Mouse (Mus musculus): ENCODE results near the gene Sstr4. TPM values are rescaled to one million over a fixed set of nuclear protein-coding genes. Genes with fewer than 3 reads are reported as not detected.

The Sstr4 gene
- total RNA-seq, 2 experiments from 2014 or later: 76.1 to 81.3 TPM

DNA sequence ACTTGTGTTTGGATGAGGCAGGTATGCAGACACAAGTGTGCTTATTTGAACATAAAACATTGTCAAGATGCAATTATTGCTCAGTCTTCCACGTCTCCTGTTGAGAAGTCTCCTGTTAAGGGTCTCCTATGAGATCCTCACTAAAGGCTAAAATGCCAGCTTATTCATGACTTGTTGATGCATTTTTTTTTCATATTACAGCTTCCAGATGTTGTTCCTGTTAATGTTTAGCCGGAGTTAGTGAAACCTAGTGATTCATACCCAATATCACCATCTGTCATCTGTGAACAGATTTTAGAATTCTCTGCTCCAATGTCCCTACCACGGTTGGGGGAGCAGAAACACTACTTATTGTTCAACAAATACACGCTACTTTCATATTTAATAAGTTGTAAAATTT, 35.8 kb downstream of the Sstr4 start:
- no peak for DNase-seq

DNA sequence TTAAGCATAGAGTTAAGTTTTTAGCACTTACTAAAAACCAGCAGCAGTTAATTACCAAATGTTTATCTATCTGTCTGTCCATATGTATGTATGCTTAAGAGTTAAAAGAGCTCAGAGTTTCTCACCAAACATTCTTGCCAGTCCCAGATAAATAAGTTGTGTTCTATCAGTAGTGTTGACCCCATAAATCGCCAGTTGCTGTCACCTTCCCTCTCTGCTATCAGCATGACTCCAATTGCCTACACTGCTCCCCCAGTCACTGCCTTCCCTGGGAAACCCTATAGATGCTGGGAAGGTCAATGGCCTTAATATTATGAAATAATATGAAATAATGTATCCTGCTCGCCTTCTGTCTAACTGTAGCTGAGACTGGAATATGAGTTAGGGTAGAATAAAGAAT, 37.2 kb downstream of the Sstr4 start:
- no peak for DNase-seq

DNA sequence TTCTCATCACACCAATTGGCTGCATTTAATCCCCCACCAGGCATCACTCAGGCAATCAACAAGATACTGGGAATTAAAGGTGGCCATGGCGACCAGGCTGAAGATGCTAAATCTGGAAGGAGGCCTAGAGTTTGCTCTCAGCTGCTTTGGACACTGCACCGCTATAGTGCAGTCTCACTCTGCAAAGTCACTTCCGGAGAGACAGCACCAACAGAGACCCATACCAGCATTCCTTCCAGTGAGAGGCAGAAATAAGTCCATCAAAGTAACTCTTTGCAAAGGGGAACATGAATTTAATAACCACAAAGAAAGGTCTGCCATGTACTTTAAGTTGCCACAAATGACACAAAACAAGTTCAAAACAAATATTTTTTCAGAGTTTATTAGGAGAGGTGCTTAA, 41.1 kb downstream of the Sstr4 start:
- no peak for DNase-seq

DNA sequence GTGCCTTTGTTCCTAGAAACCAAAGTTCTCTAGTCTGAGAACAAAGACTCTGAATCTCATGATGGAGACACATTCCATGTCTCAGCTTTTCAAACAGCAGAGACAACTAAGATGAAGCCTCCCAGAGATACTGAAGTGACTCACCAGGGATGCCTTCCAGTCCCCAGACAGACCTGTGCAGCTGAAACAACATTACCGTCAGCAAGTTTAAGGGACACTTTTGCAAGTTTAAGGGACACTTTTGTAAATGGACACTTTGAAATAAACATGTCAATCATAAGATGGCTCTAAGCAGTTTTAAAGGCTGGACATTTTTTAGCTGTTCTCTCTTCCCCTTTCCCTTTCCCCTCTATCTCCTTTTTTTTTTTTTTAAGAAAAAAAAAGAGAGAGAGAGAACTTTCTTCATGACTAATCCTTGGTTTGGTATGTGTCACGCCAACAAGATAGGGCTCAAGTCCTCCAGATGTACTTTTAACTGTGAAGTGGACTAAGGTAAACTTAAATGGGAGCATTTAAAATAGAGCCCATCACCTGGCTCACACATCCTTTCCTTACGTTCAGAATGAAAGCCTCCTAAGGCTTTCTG, 44.6 kb downstream of the Sstr4 start:
- DNase-seq: no peak

DNA sequence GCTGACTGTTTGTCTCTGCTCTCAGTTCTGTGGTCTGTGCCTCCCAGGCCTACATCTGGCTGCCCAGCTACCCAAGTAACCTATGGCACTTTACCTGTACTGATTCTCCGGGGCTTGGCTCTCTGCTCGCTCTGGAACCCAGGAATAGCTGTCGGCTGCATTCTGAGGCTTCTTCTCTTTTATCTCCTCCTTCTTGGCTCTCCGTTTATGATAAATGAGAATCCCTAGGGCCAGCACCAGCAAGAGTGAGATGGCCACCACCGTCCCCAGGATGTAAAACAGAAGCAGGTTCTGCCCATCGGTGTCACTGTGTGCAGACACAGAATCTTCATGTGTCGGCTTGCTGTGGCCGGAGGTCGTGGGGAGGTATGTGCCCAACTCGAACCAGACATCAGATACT, 46.3 kb downstream of the Sstr4 start:
- no peak for DNase-seq

DNA sequence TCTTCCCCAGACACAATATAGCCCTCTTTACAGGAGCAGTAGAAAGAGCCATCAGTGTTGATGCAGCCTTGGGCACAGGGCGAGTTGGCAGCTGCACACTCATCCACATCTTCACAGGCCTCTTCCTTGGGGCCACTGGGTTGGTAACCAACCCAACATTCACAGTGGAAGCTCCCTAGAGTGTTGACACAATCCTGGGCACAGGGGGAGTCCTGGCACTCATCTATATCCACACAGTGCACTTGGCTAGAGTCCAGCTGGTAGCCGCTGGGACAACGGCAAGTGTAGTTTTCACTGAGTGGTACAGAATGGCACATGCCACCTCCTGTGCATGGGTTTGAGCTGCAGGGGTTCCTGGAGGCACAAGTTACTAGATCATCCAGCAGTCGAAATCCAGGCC, 47.0 kb downstream of the Sstr4 start:
- DNase-seq: no peak

DNA sequence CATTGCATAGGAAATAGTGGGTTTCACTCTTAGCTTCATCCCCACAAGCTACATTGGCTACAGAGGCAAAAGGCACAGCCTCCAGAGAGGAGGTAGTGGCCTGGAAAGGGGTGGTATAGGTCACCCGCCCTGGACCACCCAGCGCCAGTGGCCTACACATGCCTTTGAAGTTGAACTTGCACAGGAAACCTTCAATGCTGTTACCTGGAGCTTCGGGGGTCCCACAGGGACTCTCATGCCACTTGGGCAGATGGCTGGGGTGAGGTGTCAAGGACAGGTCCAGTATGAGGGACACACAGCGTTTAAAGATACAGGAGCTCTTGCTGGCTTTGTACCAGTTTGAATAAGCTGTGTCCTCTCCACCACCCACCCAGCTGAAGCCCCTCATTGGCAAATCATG, 47.6 kb downstream of the Sstr4 start:
- no peak for DNase-seq

DNA sequence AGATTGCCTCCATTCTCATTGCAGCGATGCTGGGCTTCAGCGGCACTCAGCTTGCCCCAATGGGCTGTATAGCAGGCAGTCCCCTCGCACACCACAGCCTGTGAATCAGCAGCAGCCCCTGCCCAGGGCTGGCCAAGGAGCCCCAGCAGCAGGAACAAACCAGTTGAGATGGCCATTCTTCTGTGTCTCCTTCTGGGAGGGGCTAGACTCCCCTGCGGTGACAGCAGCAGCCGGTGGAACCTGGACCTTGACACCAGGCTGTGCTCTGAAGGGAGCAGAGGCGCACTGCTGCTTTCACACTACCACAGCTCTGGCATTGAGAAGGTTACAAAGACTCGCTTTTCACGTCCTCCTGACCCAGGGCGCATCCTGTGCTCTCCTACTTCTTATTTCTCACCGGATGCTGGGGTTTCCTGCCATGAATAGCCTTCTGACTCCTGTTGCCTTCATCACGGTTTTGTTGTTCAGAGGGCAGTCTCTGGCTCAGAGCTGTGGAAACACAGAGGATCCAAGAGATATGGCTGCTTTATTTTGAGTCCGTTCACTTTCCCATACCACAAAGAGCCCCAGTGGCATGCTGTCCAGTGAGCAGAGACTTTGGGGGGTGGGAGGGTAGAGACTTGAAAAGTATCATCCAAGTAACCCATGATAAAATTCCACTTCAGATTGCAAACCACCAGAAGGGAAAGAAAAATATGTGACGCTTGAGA, 48.3 kb downstream of the Sstr4 start, which contains the start of gene Cd93:
Gene Cd93, minus strand, starts transcription at position 315 of the 710 bp plus-strand sequence.
- no peak for DNase-seq

DNA sequence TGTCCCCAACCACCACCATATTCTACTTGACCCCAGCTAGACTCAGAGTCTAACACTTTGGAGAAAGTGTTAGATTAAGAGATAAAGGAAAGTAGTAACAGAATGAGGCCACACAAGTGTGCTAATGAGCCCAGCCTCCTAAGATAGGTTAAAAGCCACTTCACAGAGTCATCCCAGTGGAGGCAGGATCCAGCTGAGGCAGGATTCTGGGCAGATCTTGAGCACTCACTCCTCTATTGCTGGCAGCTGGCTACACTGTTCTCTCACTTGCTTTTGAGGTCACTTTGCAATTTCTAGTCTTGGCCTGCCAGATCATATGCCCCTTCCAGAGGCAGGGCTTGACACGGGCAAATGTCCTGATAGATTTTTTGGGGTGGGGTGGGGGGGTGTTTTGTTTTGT, 49.3 kb downstream of the Sstr4 start:
- no peak for DNase-seq

DNA sequence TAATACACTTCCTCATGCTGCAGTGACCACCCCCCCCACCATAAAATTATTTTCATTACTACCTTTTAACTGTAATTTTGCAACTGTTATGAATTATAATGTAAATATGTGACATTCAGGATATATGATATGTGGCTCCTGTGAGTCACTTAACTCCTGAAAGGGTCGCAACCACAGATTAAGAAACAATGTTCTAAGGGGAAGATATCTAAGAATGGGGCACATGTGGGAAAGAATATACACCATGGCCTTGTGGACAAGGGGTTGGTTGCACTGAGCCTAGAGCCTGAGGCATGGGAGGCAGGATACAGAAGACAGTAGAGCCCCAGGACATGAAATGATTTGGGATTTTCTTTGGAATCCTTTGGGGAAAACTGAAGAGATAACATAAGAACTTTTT, 50.5 kb downstream of the Sstr4 start:
- DNase-seq: no peak

Other genes starting within 250 kb of the Sstr4 start
- 1 to 10 TPM; 5.5 to 7.6 TPM for gene Thbd, start 12.8 kb downstream of the Sstr4 start, total RNA-seq (2021)
- gene Cd93, start 48.2 kb downstream of the Sstr4 start, total RNA-seq (2021): 1 to 10 TPM; 5.0 to 6.2 TPM